Mouse (Mus musculus) CD8-positive naive resting alpha-beta T cell, adult 57 days (primary cell): Measurements from ENCODE around the gene Gabpb2. TPM values are rescaled to one million over a fixed set of nuclear protein-coding genes. Genes with fewer than 3 reads are reported as not detected.

ENCODE experiments used
- total RNA-seq: library from RNA; stranded (reverse); gene quantifications from one replicate; pipeline ENCODE4 v1.2.4, GENCODE M21; 2023

The Gabpb2 gene
- total RNA-seq = 79.5 TPM

DNA sequence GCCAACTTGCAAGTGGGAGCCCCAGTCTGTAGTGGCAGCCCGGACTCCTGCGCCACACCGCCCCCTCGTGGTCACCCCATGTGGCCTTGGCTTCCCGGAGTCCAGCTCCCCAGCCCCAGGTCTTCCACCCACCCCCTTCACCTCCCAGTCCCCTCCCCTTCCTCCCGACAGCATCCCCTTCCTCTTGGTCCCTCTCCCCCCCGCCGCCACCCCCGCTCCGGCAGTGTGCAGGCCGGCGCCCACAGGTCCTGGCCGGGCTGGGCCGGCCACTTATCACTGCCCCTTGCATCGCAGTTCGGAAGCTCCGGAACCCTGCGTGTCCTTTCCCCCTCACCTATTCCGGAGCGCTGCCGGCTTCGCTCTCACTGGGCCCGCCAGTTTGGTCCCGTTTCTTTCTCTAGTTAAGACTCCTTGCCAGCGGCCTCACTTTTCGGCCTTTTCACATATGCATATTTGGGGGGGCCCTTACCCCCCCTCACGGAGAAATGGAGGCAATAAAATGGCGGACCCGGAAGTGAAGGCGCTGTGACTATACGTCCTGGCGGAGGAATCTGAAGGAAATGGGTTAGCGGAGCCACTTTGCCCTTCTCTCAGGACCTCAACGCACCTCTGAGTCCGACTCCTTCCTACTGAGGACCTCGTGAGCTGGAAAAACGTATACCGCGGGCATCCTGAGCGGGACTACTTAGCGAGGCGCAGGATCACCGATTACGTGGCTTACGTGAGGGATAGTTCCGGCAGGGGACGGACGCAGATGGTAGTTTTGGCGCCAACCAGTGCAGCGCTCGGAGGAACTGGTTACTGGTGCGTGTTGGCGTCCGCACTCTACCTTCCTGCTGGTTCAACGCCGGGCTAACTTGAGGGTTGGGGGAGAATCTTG lies at the start of gene Gabpb2:
Gabpb2 (minus strand) TSS at position 662 of the 880 bp plus-strand sequence.

DNA sequence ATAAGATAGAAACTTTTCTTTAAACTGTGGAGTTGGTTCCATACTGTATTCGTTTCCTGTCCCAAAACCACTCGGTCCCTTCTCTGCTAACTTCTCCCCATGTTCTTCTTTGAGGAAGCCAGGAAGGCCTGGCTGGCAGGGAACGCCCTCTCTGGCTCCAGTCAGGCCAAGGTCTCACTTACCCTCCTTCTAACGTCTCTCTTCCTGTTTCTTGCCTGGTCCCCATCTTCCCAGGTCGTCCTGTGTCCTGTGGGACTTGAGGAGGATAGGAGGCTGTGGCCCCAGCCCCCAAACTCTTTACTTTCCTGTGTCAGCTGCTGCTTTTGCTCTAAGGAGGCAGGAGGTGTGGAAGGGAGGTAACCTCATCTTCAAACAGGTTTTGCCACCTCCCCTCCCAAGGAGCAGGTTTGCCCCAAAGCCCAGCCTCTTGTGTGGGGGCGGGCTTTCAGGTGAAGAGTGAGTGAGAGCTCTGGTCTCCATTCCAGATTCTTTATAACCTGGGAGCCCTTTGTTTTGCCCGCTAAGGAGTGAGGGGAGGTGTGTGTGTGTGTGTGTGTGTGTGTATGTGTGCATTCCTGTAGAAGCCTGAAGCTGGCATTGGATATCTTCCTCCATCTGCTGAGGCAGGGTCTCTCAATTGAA lies 33.2 kb upstream of the Gabpb2 start, which contains the start of gene Bnipl:
Bnipl (minus strand) TSS at position 411 of the 642 bp plus-strand sequence.

GRCm38 (mm10) chr3:95241498-95241897 lies 23.8 kb upstream of the Gabpb2 start, which contains the start of gene Gm128:
Gm128 (minus strand) TSS chr3:95241598.

DNA sequence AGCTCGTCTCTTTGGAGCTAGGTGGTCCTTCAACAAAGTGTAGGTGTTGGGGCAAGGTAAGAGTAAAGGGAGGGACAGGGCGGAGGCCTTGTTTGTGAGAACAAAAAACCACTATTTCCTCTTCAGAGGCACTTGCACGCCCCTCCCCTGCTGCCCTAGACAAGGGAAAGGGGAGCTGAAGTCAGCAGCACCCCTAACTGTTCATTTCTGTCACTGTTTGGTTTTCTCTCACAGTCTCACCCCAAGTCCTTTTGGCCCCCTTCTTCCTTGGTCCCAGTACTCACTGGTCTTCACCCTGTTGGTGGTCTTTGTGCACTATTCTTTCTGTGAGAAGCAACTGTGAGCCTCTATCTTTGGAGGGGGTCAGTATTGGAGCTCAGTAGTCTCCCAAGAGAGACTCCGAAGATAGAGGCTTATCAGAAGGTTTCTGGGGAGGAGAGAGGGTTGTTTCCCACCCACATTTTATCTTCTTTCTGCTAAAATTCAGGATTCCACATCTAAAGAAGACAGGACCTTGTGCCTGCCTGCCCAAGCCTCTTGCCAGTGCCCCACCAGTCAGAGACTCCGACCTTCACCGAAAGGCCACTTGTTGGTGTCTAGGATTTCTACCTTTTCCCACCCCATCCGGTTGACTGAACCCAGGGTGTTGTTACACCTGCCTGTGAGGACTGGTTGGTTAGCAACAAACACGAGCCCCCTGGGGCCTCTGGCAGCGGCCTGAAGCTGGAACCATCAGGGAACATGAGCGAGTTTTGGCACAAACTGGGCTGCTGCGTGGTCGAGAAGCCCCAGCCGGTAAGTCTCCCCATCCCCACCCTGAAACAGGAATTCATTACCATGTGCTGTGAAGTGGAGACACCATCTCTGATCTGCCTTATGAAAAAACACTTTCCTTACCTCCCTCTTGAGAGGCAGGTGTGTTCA lies 13.8 kb upstream of the Gabpb2 start, which contains the start of gene Mllt11:
Mllt11 (minus strand) TSS at position 874 of the 924 bp plus-strand sequence.

GRCm38 (mm10) chr3:95228148-95228893 lies 10.6 kb upstream of the Gabpb2 start, which contains the start of gene Cdc42se1:
Cdc42se1 (plus strand) TSS chr3:95228732.

GRCm38 (mm10) chr3:95159987-95160963 lies 57.4 kb downstream of the Gabpb2 start, which contains the start of gene Sema6c:
Sema6c (plus strand) TSS chr3:95160457.

DNA sequence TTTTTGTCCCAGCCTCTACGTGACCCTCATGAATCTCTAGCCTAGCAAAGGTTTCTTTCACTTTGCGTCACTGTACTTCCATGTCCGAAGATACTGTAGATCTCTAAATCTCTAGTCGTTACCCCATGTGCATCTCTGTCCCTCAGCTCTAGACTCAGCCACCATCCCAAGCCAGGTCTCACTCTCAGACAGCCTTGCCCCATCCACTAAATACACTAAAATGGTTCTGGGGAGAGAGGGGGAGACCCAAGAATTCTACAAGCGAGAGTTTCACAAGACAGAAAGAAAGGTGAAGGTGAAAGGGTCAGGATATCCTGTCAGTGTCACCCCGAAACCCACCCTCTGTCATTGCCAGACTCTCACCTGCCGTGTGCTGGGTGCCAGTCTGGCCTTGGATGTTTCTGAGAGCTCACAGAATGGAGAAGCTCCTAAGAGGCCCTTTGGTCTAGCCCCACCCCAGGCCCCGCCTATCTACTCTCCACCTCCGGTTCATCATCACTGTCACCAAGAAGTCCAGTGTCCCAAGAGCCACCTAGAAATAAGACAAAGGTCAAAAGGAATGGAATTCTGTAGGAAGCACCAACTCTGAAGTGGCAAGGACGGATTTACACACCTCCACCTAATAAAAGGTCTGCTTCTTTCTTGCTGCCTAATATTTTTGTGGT lies 75.6 kb downstream of the Gabpb2 start, which contains the start of gene Tnfaip8l2:
Tnfaip8l2 (minus strand) TSS at position 409 of the 665 bp plus-strand sequence.

GRCm38 (mm10) chr3:95133680-95134101 lies 84.0 kb downstream of the Gabpb2 start, which contains the start of the genes Scnm1 and Lysmd1:
Scnm1 (minus strand) TSS chr3:95134011.
Lysmd1 (plus strand) TSS chr3:95134088.

Other genes with a start within 250 kb of the Gabpb2 start
- gene Pi4kb, start 243.2 kb downstream of the Gabpb2 start, total RNA-seq = 39.0 TPM
- 51.4 TPM for gene Zfp687, start 202.5 kb downstream of the Gabpb2 start, total RNA-seq
- gene Psmd4, start 175.3 kb downstream of the Gabpb2 start, total RNA-seq = 127 TPM
- 54.4 TPM for gene Pip5k1a, start 111.0 kb downstream of the Gabpb2 start, total RNA-seq
- gene Vps72, start 106.9 kb downstream of the Gabpb2 start, total RNA-seq = 48.9 TPM
- gene Tmod4, start 93.4 kb downstream of the Gabpb2 start, total RNA-seq = 2.5 TPM
- gene Scnm1, start 83.9 kb downstream of the Gabpb2 start, total RNA-seq = 99.1 TPM
- gene Lysmd1, start 83.8 kb downstream of the Gabpb2 start, total RNA-seq = 5.1 TPM
- gene Tnfaip8l2, start 75.6 kb downstream of the Gabpb2 start, total RNA-seq = 73.5 TPM
- gene Sema6c, start 57.5 kb downstream of the Gabpb2 start, total RNA-seq = 2.2 TPM
- 223 TPM for gene Cdc42se1, start 10.8 kb upstream of the Gabpb2 start, total RNA-seq
- 15.7 TPM for gene Mllt11, start 14.3 kb upstream of the Gabpb2 start, total RNA-seq
- not detected for gene Gm128, start 23.7 kb upstream of the Gabpb2 start, total RNA-seq
- gene Bnipl, start 33.3 kb upstream of the Gabpb2 start, total RNA-seq = not detected
- gene Mindy1, start 63.4 kb upstream of the Gabpb2 start, total RNA-seq = 14.1 TPM
- gene Prune1, start 64.2 kb upstream of the Gabpb2 start, total RNA-seq = 8.6 TPM
- gene Anxa9, start 89.3 kb upstream of the Gabpb2 start, total RNA-seq = 0.31 TPM
- 95.4 TPM for gene Cers2, start 96.9 kb upstream of the Gabpb2 start, total RNA-seq
- gene Setdb1, start 139.3 kb upstream of the Gabpb2 start, total RNA-seq = 36.6 TPM
- not detected for gene 4930558C23Rik, start 184.9 kb upstream of the Gabpb2 start, total RNA-seq
- gene Arnt, start 216.5 kb upstream of the Gabpb2 start, total RNA-seq = 70.6 TPM